In genomic region chr3:86842461-86842860, GRCm38 (mm10) we compare ENCODE assay signal across 26 mouse cellular contexts.
DNase-seq lines count a peak whose midpoint lies in the region; ATAC-seq lines count a peak whose summit lies in the region.
"Had no signal": no experiment of that assay in that cellular context is flagged by ENCODE, and none has a peak within 500 bp of the region (broad histone marks: within the 10 kb centered on the region; RNA-seq: fewer than 3 reads in every experiment).

No protein-coding gene starts in this region.

- H3K4me3 ChIP-seq in kidney, embryonic 14.5 days (ENCODE audit: low read length): no peak overlapping the region
- H3K4me3 ChIP-seq: embryonic facial prominence, embryonic 12.5 days; heart, adult 2 months; hindbrain, embryonic 15.5 days; left cerebral cortex, adult 2 months; liver, embryonic 13.5 days; neural tube, embryonic 15.5 days had no signal

- peaks cover 6% of the 10 kb centered on the region; the same call in 1 of the 2 replicates for H3K4me1 ChIP-seq in kidney, embryonic 14.5 days (ENCODE audit: control insufficient read depth, insufficient read depth, low read length)
- H3K4me1 ChIP-seq: liver, embryonic 13.5 days had no signal

- H3K4me2 ChIP-seq in kidney, embryonic 14.5 days (replicated peaks; ENCODE audit: low read depth, low read length): no peak overlapping the region
- H3K4me2 ChIP-seq: embryonic facial prominence, embryonic 12.5 days; hindbrain, embryonic 15.5 days; liver, embryonic 13.5 days; lung, embryonic 14.5 days; neural tube, embryonic 15.5 days had no signal

- H3K27me3 ChIP-seq in kidney, embryonic 14.5 days (ENCODE audit: control insufficient read depth, insufficient read depth, low read length): no peaks in the 10 kb centered on the region
- H3K27me3 ChIP-seq: embryonic facial prominence, embryonic 12.5 days; hindbrain, embryonic 15.5 days; liver, embryonic 13.5 days; neural tube, embryonic 15.5 days had no signal

- H3K9me3 ChIP-seq in kidney, embryonic 14.5 days (ENCODE audit: control insufficient read depth, low read length): no peaks in the 10 kb centered on the region
- H3K9me3 ChIP-seq: embryonic facial prominence, embryonic 12.5 days; hindbrain, embryonic 15.5 days; liver, embryonic 13.5 days; neural tube, embryonic 15.5 days had no signal

- no peak overlapping the region for H3K9ac ChIP-seq in kidney, embryonic 14.5 days (ENCODE audit: low read depth, low read length)
- H3K9ac ChIP-seq: embryonic facial prominence, embryonic 12.5 days; hindbrain, embryonic 15.5 days; liver, embryonic 13.5 days; lung, embryonic 14.5 days; neural tube, embryonic 15.5 days had no signal

- WGBS in kidney, embryonic 14.5 days: 81% methylated on average over 2 of the region's 2 CpGs

- no peak for ATAC-seq in kidney, embryonic 14.5 days (ENCODE audit: low FRiP score, low TSS enrichment)
- ATAC-seq in erythroblast, adult 5-6 weeks (replicated peaks; ENCODE audit: low FRiP score, poor library complexity, severe bottlenecking): no peak
- ATAC-seq: intestine, postnatal 0 days; midbrain, embryonic 16.5 days had no signal

- DNase-seq in kidney, adult 9 months: peak; percentile 67
- peak; percentile 16 for DNase-seq in testis, postnatal 14 days (ENCODE audit: low spot score)
- no peak for DNase-seq in testis, postnatal 10 days (ENCODE audit: low spot score)
- DNase-seq in ZHBTc4 (ENCODE audit: low read depth, low spot score): peak; percentile 50
- no peak for DNase-seq in adrenal gland, postnatal 10 days
- DNase-seq: adrenal gland, postnatal 14 days; cerebellum, postnatal 10 days; gastrocnemius, postnatal 10 days; heart, adult 2 months; heart, postnatal 4 days; layer of hippocampus, adult 9-11 months; left cerebral cortex, postnatal 4 days; liver, embryonic 13.5 days; lung, embryonic 14.5 days; lung, postnatal 4 days; right cerebral cortex, postnatal 25 days; thymus, postnatal 25 days had no signal

- H3K36me3 ChIP-seq in kidney, embryonic 14.5 days (ENCODE audit: control insufficient read depth, insufficient read depth, low read length): no peaks in the 10 kb centered on the region
- H3K36me3 ChIP-seq: embryonic facial prominence, embryonic 12.5 days; hindbrain, embryonic 15.5 days; liver, embryonic 13.5 days; neural tube, embryonic 15.5 days had no signal

- H3K27ac ChIP-seq in kidney, embryonic 14.5 days (ENCODE audit: low read depth, low read length): no peak overlapping the region
- H3K27ac ChIP-seq: embryonic facial prominence, embryonic 12.5 days; heart, adult 2 months; hindbrain, embryonic 15.5 days; left cerebral cortex, adult 2 months; liver, embryonic 13.5 days; neural tube, embryonic 15.5 days; stomach, postnatal 0 days had no signal

Comparison
In these comparisons a context has a peak if more than half of its experiments do, and no peak if none do; other contexts are left out.
1. DNase-seq: peak in kidney, adult 9 months (single experiment), testis, postnatal 14 days (single experiment) and ZHBTc4 (single experiment); none in testis, postnatal 10 days (single experiment) and adrenal gland, postnatal 10 days (single experiment).